Mouse (Mus musculus) midbrain, embryonic 16.5 days (tissue): ENCODE data around the gene Nt5c2. TPM values are rescaled to one million over a fixed set of nuclear protein-coding genes. Genes with fewer than 3 reads are reported as not detected.

Experiments used
- ATAC-seq: fragments of 200-750 bp; cut with Nextera tagmentation; 2 replicates; pipeline ENCODE4 v1.8.0; 2017; ENCODE audit warnings: moderate TSS enrichment
- H3K27ac ChIP-seq: fragments of 300-500 bp; sonication (generic); 2 replicates; pipeline ENCODE4 v1.5.1; 2014; ENCODE audit warnings: mild to moderate bottlenecking, low read length, mixed read lengths
- H3K27me3 ChIP-seq: fragments of 300-500 bp; sonication (generic); 2 replicates; pipeline ENCODE4 v1.6.1; 2014; ENCODE audit warnings: low read depth, low read length, mixed read lengths; ENCODE audit not compliant: control insufficient read depth, insufficient read depth
- H3K36me3 ChIP-seq: fragments of 300-500 bp; sonication (generic); 2 replicates; pipeline ENCODE4 v1.6.1; 2014; ENCODE audit warnings: mild to moderate bottlenecking, low read length, moderate library complexity, mixed read lengths; ENCODE audit not compliant: control insufficient read depth, insufficient read depth
- H3K4me1 ChIP-seq: fragments of 300-500 bp; sonication (generic); 2 replicates; pipeline ENCODE4 v1.6.1; 2014; ENCODE audit warnings: mild to moderate bottlenecking, low read length, mixed read lengths; ENCODE audit not compliant: control insufficient read depth, insufficient read depth
- H3K4me2 ChIP-seq: fragments of 300-500 bp; sonication (generic); 2 replicates; pipeline ENCODE4 v1.6.1; 2014; ENCODE audit warnings: mild to moderate bottlenecking, low read length, mixed read lengths
- H3K4me3 ChIP-seq: fragments of 300-500 bp; sonication (generic); 2 replicates; pipeline ENCODE4 v1.5.1; 2014; ENCODE audit warnings: low read depth, mild to moderate bottlenecking, low read length, moderate library complexity, mixed read lengths
- H3K9ac ChIP-seq: fragments of 300-500 bp; sonication (generic); 2 replicates; pipeline ENCODE4 v1.6.1; 2014; ENCODE audit warnings: low read depth, low read length, mixed read lengths
- H3K9me3 ChIP-seq: fragments of 300-500 bp; sonication (generic); replicated peaks from 2 replicates; pipeline ENCODE4 v1.6.1; 2014; ENCODE audit warnings: mild to moderate bottlenecking, low read length, mixed read lengths; ENCODE audit not compliant: control insufficient read depth, poor library complexity, severe bottlenecking
- WGBS: fragments of 180-500 bp; shearing (Covaris S2); extraction: QIAGEN DNeasy Blood & Tissue Kit; methylation state at CpG from one replicate; pipeline ENCODE4 v1.1.7; 2014; 5-methylcytosine and 5-hydroxymethylcytosine counted together
- polyA plus RNA-seq: library from polyadenylated mRNA; unstranded; fragments of >200 nt; fragmentation: Nextera tagmentation; extraction: Ambion mirVana; gene quantifications from 2 replicates; pipeline ENCODE4 v1.2.1, GENCODE M21; 2015

Nt5c2 gene
- 85.7 and 93.4 TPM in 2 replicates for polyA plus RNA-seq

DNA sequence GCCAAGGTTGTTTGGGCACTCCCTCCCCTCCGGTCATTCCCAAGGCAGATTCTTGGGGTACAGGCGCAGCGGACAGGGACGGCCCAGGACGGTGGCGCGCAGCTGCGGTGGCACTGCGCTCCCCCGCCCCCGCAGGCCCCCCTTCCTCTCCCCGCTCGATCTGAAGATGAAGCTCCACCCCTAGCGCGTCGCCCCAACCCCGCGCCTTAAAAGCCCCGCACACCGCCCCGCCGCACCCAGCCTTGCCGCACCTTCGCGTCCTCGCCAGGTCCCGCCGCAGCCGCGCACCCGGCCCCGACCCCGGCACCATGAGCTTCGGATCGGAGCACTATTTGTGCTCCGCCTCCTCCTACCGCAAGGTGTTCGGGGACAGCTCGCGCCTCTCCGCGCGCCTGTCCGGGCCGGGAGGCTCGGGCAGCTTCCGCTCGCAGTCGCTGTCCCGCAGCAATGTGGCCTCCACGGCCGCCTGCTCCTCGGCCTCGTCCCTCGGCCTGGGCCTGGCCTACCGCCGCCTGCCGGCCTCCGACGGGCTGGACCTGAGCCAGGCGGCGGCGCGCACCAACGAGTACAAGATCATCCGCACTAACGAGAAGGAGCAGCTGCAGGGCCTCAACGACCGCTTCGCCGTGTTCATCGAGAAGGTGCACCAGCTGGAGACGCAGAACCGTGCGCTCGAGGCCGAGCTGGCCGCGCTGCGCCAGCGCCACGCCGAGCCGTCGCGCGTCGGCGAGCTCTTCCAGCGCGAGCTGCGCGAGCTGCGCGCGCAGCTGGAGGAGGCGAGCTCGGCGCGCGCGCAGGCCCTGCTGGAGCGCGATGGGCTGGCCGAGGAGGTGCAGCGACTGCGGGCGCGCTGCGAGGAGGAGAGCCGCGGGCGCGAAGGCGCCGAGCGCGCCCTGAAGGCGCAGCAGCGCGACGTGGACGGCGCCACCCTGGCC, at the start of gene Nt5c2, which contains the start of gene Ina:
TSS of gene Nt5c2 (minus strand) at position 707 of the 935 bp plus-strand sequence.
TSS of gene Ina (plus strand) at position 252 of the 935 bp plus-strand sequence.
- Histone ChIP-seq H3K4me1 (peaks cover 10% of the 10 kb centered on the region), H3K27me3 (no peaks in the 10 kb centered on the region), H3K36me3 (no peaks in the 10 kb centered on the region), H3K9ac (peak within 1 kb of the TSS; percentile 93), H3K4me2 (peak within 1 kb of the TSS; percentile 82), H3K4me3 (peak within 1 kb of the TSS; percentile 73), H3K27ac (peak within 1 kb of the TSS; percentile 97), H3K9me3 (no peaks in the 10 kb centered on the region)
- under 1% methylated on average over 114 of the region's 124 CpGs for WGBS
- ATAC-seq, result peak; percentile 87

DNA sequence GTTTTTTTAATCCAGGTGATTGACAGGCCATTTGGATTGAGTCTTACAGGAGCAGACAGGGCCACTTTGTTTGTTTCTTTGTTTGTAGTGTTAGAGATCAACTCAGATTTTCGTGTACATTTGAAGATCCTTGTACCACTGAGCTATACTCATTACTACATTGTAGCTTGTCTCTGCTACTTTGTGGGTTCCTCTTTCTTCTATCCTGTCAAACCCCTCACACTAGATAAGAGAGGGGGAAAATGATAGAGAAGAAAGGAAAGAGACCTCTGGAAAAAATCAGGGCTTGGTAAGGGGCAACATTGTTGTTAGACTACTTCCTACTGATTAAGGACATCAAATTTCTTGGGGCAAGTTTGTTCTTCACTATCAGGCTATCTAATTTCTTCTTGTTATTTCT, 42.7 kb upstream of the Nt5c2 start:
- WGBS, result 82% methylated on average over 1 of the region's 1 CpGs
- Histone ChIP-seq H3K27me3 (no peaks in the 10 kb centered on the region), H3K9ac (no peak overlapping the region), H3K9me3 (no peaks in the 10 kb centered on the region; the same call in 1 of the 2 replicates), H3K4me1 (no peaks in the 10 kb centered on the region), H3K4me3 (no peak overlapping the region), H3K27ac (no peak overlapping the region), H3K36me3 (no peaks in the 10 kb centered on the region), H3K4me2 (no peak overlapping the region)
- ATAC-seq, result no peak

DNA sequence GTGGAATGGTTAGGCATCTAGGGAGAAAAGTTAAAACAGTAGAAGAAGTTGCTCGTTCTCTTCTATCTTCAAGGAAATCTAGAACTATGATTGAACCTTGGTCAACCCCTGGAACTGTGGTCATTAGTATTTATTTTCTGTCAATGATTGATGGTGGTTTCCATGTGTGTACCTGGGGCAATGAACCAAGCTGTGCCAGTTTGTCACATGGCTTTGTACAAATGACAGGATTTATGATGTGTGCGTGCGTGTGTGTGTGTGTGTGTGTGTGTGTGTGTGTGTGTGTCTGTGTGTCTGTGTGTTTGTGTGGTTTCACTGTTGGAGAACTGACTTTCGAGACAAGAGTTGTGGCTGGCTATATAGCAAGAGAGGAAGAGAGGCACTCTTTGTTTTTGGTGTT, 38.5 kb upstream of the Nt5c2 start:
- H3K4me1 ChIP-seq, result peaks cover 12% of the 10 kb centered on the region
- H3K9me3 ChIP-seq, result no peaks in the 10 kb centered on the region
- no peak overlapping the region for H3K9ac ChIP-seq
- WGBS, result 84% methylated on average over 4 of the region's 4 CpGs
- H3K27me3 ChIP-seq, result no peaks in the 10 kb centered on the region
- no peak overlapping the region for H3K4me2 ChIP-seq
- no peaks in the 10 kb centered on the region for H3K36me3 ChIP-seq
- no peak for ATAC-seq
- H3K27ac ChIP-seq, result no peak overlapping the region
- no peak overlapping the region for H3K4me3 ChIP-seq

DNA sequence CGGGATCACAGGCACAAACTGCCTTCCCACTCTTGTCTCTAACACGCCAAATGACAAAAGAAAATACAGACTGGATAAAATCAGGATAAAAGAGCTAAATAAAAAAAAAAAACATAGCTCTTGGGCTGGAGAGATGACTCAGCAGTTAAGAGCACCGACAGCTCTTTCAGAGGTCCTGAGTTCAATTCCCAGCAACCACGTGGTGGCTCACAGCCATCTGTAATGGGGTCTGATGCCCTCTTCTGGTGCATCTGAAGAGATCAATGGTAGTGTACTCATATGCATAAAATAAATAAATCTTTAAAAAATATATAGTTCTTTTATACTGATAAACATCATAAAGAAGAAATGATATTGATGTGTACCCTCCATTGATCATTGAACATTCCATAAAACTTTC, 38.0 kb upstream of the Nt5c2 start:
- Histone ChIP-seq H3K36me3 (no peaks in the 10 kb centered on the region), H3K4me3 (no peak overlapping the region), H3K27ac (no peak overlapping the region), H3K4me2 (no peak overlapping the region), H3K9me3 (no peaks in the 10 kb centered on the region), H3K9ac (no peak overlapping the region), H3K4me1 (peaks cover 12% of the 10 kb centered on the region), H3K27me3 (no peaks in the 10 kb centered on the region)
- 84% methylated on average over 4 of the region's 4 CpGs for WGBS
- no peak for ATAC-seq

DNA sequence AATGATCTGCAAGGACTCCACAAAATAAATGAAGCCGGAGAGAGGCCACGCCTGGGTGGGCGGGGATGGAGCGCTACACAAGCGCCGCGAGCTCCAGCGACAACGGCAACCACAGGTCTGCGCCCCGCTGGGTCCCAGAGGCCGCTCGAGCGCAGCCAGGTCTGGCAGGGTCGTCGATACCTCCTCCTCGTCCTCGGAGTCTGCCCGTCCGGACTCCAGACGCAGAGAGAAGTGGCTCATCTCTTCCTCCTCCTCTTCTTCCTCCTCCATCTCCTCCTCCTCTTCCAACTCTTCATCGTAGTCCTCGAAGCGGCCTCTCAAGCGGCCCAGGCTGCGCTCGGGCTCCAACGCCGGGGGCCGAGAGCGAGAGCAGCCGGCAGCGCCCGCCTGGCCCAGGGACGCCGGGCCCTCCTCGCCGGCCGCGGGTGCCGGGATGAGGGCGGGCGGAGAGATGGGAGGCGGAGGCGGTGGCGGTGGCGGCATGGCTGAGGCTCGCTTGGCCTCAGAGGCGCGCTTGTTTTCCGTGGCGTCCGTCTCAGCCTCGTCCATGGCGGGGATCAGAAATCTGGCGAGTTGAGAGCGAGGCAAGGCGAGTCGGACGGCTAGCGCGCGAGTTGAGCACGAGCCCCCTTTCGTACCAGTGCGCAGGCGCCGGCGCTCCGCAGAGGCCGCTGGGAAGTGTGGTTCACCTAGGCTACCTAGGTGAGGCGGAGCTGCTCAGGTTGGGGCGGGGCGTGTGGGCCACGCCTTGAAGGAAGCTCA, 35.5 kb upstream of the Nt5c2 start, which contains the start of gene Pcgf6:
TSS of gene Pcgf6 (minus strand) at position 636 of the 762 bp plus-strand sequence.
- Histone ChIP-seq H3K9ac (peak within 1 kb of the TSS; percentile 93), H3K4me1 (peaks cover 12% of the 10 kb centered on the region), H3K4me3 (peak within 1 kb of the TSS; percentile 95), H3K27ac (peak within 1 kb of the TSS; percentile 95), H3K36me3 (peaks cover 3% of the 10 kb centered on the region), H3K4me2 (peak within 1 kb of the TSS; percentile 87), H3K27me3 (no peaks in the 10 kb centered on the region), H3K9me3 (no peaks in the 10 kb centered on the region)
- ATAC-seq, result peak; percentile 95
- 1% methylated on average over 72 of the region's 75 CpGs for WGBS

DNA sequence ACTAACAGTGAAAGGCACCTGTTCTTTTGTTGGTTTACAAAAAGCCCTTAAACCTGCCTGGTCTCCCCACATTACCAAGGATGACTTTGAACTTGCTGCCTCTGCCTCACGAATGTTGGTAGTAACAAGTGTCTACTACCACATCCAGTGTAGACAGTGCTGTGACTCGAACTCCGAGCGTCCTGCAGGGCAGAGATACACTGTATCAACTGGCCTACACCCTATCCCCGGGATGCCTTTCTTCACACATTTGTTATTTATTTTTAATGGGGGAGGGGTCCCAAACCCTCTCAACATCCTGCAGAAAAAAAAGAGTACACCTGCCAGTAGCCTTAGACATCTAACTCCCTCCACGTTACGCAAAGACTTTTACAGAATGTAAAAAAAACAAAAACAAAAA, 34.9 kb upstream of the Nt5c2 start:
- Histone ChIP-seq H3K4me1 (peaks cover 12% of the 10 kb centered on the region), H3K36me3 (peaks cover 5% of the 10 kb centered on the region), H3K9me3 (no peaks in the 10 kb centered on the region), H3K27ac (peak overlapping the region; percentile 95; the same call in 1 of the 2 replicates), H3K27me3 (no peaks in the 10 kb centered on the region), H3K4me2 (peak overlapping the region; percentile 87), H3K4me3 (peak overlapping the region; percentile 95), H3K9ac (peak overlapping the region; percentile 93)
- 8% methylated on average over 7 of the region's 7 CpGs for WGBS
- ATAC-seq, result peak; percentile 33; the same call in 1 of the 2 replicates

DNA sequence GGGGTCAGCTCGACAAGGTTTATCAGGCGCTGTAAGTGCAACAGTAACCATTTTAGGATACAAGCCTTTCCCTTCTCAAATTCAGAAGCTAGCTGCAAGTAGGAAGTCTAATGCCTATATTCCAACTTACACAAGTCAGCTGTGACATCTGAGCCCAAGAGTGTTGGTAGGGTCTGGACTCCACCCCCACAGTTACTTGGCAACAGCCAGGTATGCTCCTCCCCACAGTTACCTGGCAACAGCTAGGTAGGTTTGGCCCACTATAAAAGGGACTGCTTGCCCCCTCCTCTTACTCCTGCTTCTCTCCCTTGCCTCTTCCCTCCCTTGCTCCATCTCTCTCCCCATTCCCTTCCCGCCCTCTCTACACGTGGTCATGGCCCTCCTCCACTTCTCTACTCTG, 34.1 kb upstream of the Nt5c2 start:
- H3K27me3 ChIP-seq, result no peaks in the 10 kb centered on the region
- H3K4me2 ChIP-seq, result peak overlapping the region; percentile 87
- WGBS, result 66% methylated on average over 4 of the region's 4 CpGs
- ATAC-seq, result no peak
- H3K27ac ChIP-seq, result no peak overlapping the region
- no peak overlapping the region for H3K9ac ChIP-seq
- H3K4me3 ChIP-seq, result no peak overlapping the region
- H3K36me3 ChIP-seq, result peaks cover 5% of the 10 kb centered on the region
- no peaks in the 10 kb centered on the region for H3K9me3 ChIP-seq
- H3K4me1 ChIP-seq, result peaks cover 12% of the 10 kb centered on the region

DNA sequence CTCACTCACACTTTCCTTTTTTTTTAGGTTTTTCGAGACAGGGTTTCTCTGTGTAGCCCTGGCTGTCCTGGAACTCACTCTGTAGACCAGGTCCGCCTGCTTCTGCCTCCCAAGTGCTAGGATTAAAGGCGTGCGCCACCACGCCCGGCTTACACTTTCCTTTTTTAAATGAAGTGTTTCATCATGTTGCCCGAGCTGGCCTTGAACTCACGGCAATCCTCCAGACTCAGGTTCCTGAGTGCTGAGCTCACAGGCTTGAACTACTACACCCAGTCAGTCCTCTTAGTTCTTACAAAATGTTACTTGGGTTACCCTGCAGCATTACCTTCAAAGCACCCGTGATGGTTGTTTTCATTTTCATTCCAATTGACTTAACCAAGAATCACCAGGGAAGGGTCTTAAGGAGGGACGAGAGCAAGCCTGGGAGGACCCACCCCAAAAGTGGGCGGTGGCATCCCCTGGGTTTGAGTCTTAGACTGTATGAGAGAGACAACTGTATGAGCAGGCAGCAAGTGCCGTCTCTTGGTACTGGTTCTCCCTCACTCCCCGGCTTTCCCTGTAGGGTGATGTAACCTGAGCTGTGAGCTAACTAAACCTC, 32.4 kb upstream of the Nt5c2 start:
- H3K36me3 ChIP-seq, result peaks cover 5% of the 10 kb centered on the region
- no peak overlapping the region for H3K4me2 ChIP-seq
- H3K9me3 ChIP-seq, result no peaks in the 10 kb centered on the region
- H3K4me1 ChIP-seq, result peaks cover 12% of the 10 kb centered on the region
- no peaks in the 10 kb centered on the region for H3K27me3 ChIP-seq
- no peak for ATAC-seq
- H3K27ac ChIP-seq, result no peak overlapping the region
- no peak overlapping the region for H3K4me3 ChIP-seq
- no peak overlapping the region for H3K9ac ChIP-seq
- WGBS, result 87% methylated on average over 13 of the region's 13 CpGs
